Mouse (Mus musculus): Measurements from ENCODE around the gene Cdc5l. TPM values are rescaled to one million over a fixed set of nuclear protein-coding genes. Genes with fewer than 3 reads are reported as not detected.

Cdc5l gene
- polyA plus RNA-seq, 1 experiment = 14.3 TPM

DNA sequence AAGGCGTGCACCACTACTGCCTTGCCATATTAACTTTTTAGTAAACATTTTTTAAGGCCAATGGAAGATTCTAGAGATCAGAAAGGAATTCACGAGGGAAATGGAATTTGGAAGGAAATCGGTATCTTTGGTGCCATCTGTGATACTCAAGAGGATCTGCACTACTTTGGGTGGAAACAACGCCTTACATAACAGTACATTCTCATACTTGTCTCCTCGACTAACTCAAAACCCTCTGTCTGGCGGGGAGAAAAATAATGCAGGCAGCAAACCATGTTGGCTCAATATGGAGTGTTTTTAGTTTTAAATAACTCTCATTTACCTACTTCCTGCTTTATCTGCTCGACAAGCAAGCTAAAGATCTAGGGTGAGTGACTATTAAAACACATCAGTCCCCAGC lies 37.2 kb upstream of the Cdc5l start:
- no peak overlapping the region for H3K27ac ChIP-seq (ENCODE audit: control insufficient read depth, insufficient read depth, low read length)
- H3K27me3 ChIP-seq (ENCODE audit: control insufficient read depth, insufficient read depth, low read length) = no peaks in the 10 kb centered on the region
- TF ChIP-seq POLR2A (IDR thresholded peaks at IDR 0.05; ENCODE audit: control insufficient read depth, extremely low read depth, insufficient read depth, low read length, poor library complexity) = no peak
- TF ChIP-seq CTCF (IDR thresholded peaks at IDR 0.05; ENCODE audit: borderline replicate concordance, control insufficient read depth, extremely low read depth, insufficient read depth, low read length, poor library complexity) = no peak
- 83% methylated on average over 7 of the region's 7 CpGs for WGBS
- H3K36me3 ChIP-seq (ENCODE audit: control insufficient read depth, insufficient read depth, low read length) = no peaks in the 10 kb centered on the region
- H3K4me1 ChIP-seq (replicated peaks; ENCODE audit: control insufficient read depth, insufficient read depth, low read length) = peaks cover 10% of the 10 kb centered on the region
- DNase-seq = no peak
- no peak overlapping the region for H3K4me3 ChIP-seq (ENCODE audit: control insufficient read depth, insufficient read depth, low read length)

DNA sequence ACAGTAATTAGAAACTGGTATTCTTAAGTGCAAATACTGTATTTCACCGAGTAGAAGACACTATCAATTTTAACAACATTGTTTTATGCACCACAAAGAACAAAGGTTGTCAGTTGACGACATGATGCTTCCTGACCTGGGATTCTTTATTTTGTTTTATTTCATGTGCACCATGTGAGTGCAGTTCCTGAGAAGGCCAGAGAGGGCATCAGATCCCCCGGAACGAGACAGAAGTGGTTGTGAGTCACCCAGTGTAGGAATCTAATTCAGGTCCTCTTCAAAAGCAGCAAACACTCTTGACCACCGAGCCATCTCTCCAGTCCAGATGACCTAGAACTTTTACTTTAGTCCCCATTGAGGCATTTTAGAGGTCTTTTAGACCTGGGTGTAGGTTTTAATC lies 34.8 kb upstream of the Cdc5l start:
- no peak for TF ChIP-seq CTCF (IDR thresholded peaks at IDR 0.05; ENCODE audit: borderline replicate concordance, control insufficient read depth, extremely low read depth, insufficient read depth, low read length, poor library complexity)
- TF ChIP-seq POLR2A (IDR thresholded peaks at IDR 0.05; ENCODE audit: control insufficient read depth, extremely low read depth, insufficient read depth, low read length, poor library complexity) = no peak
- Histone ChIP-seq H3K27ac (ENCODE audit: control insufficient read depth, insufficient read depth, low read length) (no peak overlapping the region), H3K4me1 (replicated peaks; ENCODE audit: control insufficient read depth, insufficient read depth, low read length) (no peaks in the 10 kb centered on the region), H3K4me3 (ENCODE audit: control insufficient read depth, insufficient read depth, low read length) (no peak overlapping the region), H3K27me3 (ENCODE audit: control insufficient read depth, insufficient read depth, low read length) (no peaks in the 10 kb centered on the region), H3K36me3 (ENCODE audit: control insufficient read depth, insufficient read depth, low read length) (no peaks in the 10 kb centered on the region)
- WGBS = 90% methylated on average over 5 of the region's 5 CpGs
- no peak for DNase-seq

DNA sequence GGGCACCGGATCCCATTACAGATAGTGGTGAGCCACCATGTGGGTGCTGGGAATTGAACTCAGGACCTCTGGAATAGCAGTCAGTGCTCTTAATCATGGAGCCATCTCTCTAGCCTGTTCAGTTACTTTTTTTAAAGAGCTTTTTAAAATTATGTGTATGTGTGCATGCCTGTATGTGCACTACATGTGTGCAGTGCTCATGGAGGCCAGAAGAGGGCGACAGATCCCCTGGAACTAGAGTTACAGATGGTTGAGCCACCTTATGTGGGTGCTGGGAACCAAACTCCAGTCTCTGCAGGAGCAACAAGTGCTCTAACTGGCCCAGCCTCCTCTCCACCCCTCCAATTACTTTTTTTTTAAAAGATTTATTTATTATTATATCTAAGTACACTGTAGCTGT lies 33.2 kb upstream of the Cdc5l start:
- Histone ChIP-seq H3K27ac (ENCODE audit: control insufficient read depth, insufficient read depth, low read length) (no peak overlapping the region), H3K4me3 (ENCODE audit: control insufficient read depth, insufficient read depth, low read length) (no peak overlapping the region), H3K36me3 (ENCODE audit: control insufficient read depth, insufficient read depth, low read length) (no peaks in the 10 kb centered on the region), H3K27me3 (ENCODE audit: control insufficient read depth, insufficient read depth, low read length) (no peaks in the 10 kb centered on the region), H3K4me1 (replicated peaks; ENCODE audit: control insufficient read depth, insufficient read depth, low read length) (no peaks in the 10 kb centered on the region)
- no peak for TF ChIP-seq POLR2A (IDR thresholded peaks at IDR 0.05; ENCODE audit: control insufficient read depth, extremely low read depth, insufficient read depth, low read length, poor library complexity)
- TF ChIP-seq CTCF (IDR thresholded peaks at IDR 0.05; ENCODE audit: borderline replicate concordance, control insufficient read depth, extremely low read depth, insufficient read depth, low read length, poor library complexity) = no peak
- DNase-seq = no peak
- 70% methylated on average over 2 of the region's 2 CpGs for WGBS

DNA sequence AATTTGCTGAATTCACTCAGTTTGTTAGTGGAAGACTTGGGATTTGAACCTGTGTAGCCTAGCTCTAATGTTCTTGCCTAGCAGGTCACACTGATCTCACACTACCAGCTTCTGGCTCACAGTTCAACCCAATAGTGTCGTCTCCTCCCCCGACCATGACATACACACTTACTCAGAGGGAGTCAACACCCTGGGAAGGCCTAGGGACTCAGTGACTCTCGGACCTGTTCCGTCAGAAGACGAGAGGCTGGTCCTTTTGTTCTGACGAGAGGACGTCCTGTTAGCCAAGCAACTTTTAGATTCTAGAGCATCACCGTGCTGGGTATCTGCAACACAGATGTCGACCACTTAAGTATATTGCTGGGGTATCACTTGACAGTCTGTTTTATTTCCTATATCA lies 30.7 kb upstream of the Cdc5l start:
- Histone ChIP-seq H3K4me1 (replicated peaks; ENCODE audit: control insufficient read depth, insufficient read depth, low read length) (no peaks in the 10 kb centered on the region), H3K36me3 (ENCODE audit: control insufficient read depth, insufficient read depth, low read length) (no peaks in the 10 kb centered on the region), H3K4me3 (ENCODE audit: control insufficient read depth, insufficient read depth, low read length) (no peak overlapping the region), H3K27me3 (ENCODE audit: control insufficient read depth, insufficient read depth, low read length) (no peaks in the 10 kb centered on the region), H3K27ac (ENCODE audit: control insufficient read depth, insufficient read depth, low read length) (no peak overlapping the region)
- 94% methylated on average over 9 of the region's 9 CpGs for WGBS
- TF ChIP-seq POLR2A (IDR thresholded peaks at IDR 0.05; ENCODE audit: control insufficient read depth, extremely low read depth, insufficient read depth, low read length, poor library complexity) (no peak), CTCF (IDR thresholded peaks at IDR 0.05; ENCODE audit: borderline replicate concordance, control insufficient read depth, extremely low read depth, insufficient read depth, low read length, poor library complexity) (no peak)
- DNase-seq = no peak

DNA sequence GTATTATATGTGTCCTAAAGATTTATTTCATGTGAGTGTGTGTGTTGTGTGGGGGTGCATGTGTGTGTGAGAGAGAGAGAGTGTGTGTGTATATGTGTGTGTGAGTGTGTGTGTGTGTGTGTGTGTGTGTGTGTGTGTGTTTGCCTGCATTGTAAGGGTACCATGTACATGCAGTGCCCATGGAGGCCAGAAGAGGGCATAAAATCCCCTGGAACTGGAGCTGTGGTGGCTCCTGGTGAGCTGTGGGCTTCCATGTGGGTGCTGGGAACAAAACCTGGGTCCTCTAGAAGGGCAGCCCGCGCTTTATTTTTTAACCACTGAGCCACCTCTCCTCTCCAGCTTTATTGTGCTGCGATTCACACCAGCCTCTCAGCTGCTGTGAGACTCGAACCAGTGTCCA lies 29.0 kb upstream of the Cdc5l start:
- Histone ChIP-seq H3K36me3 (ENCODE audit: control insufficient read depth, insufficient read depth, low read length) (no peaks in the 10 kb centered on the region), H3K27ac (ENCODE audit: control insufficient read depth, insufficient read depth, low read length) (no peak overlapping the region), H3K4me3 (ENCODE audit: control insufficient read depth, insufficient read depth, low read length) (no peak overlapping the region), H3K27me3 (ENCODE audit: control insufficient read depth, insufficient read depth, low read length) (no peaks in the 10 kb centered on the region), H3K4me1 (replicated peaks; ENCODE audit: control insufficient read depth, insufficient read depth, low read length) (no peaks in the 10 kb centered on the region)
- no peak for TF ChIP-seq CTCF (IDR thresholded peaks at IDR 0.05; ENCODE audit: borderline replicate concordance, control insufficient read depth, extremely low read depth, insufficient read depth, low read length, poor library complexity)
- WGBS = 98% methylated on average over 4 of the region's 4 CpGs
- no peak for DNase-seq

DNA sequence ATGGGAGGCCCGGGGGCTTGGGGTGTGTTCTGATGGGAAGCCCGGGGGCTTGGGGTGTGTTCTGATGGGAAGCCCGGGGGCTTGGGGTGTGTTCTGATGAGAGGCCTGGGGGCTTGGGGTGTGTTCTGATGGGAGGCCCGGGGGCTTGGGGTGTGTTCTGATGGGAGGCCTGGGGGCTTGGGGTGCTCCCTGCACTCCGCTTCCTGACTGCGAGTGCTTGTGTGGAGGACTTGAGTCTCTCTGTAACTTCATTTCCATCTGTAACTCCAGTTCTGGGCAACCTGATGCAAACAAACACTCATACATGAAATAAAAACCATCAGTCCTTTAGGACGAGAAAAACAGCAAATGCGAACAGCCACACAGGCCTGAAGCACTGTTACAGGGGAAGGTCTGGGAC lies 25.5 kb upstream of the Cdc5l start:
- H3K27me3 ChIP-seq (ENCODE audit: control insufficient read depth, insufficient read depth, low read length) = no peaks in the 10 kb centered on the region
- WGBS = 96% methylated on average over 8 of the region's 8 CpGs
- no peaks in the 10 kb centered on the region for H3K4me1 ChIP-seq (replicated peaks; ENCODE audit: control insufficient read depth, insufficient read depth, low read length)
- H3K4me3 ChIP-seq (ENCODE audit: control insufficient read depth, insufficient read depth, low read length) = no peak overlapping the region
- no peaks in the 10 kb centered on the region for H3K36me3 ChIP-seq (ENCODE audit: control insufficient read depth, insufficient read depth, low read length)
- no peak for TF ChIP-seq CTCF (IDR thresholded peaks at IDR 0.05; ENCODE audit: borderline replicate concordance, control insufficient read depth, extremely low read depth, insufficient read depth, low read length, poor library complexity)
- no peak for TF ChIP-seq POLR2A (IDR thresholded peaks at IDR 0.05; ENCODE audit: control insufficient read depth, extremely low read depth, insufficient read depth, low read length, poor library complexity)
- DNase-seq = no peak
- H3K27ac ChIP-seq (ENCODE audit: control insufficient read depth, insufficient read depth, low read length) = no peak overlapping the region

DNA sequence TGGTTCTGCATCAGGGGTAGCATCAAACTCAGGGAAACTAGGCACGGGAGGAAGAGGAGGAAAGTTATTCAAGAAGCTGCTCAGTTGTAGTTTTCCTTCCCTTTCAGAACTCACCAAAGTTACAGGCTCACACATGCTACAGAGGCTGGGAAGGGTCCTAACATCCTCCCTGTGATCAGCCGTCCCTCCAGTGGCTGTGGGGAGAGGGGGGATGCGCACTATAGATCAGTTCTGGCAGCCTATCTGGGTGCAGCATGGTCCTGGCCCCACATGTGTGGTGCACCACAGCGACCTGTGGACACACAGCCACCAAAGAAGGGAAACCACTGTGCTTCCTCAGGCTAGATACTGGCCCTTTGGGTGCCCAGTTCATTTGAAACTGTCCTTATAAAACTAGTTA lies 25.0 kb upstream of the Cdc5l start:
- 51% methylated on average over 4 of the region's 4 CpGs for WGBS

More for the DNA sequence above, 25.0 kb upstream of the Cdc5l start:
- no peaks in the 10 kb centered on the region for H3K36me3 ChIP-seq (ENCODE audit: control insufficient read depth, insufficient read depth, low read length)
- H3K4me3 ChIP-seq (ENCODE audit: control insufficient read depth, insufficient read depth, low read length) = no peak overlapping the region
- H3K27ac ChIP-seq (ENCODE audit: control insufficient read depth, insufficient read depth, low read length) = no peak overlapping the region
- H3K27me3 ChIP-seq (ENCODE audit: control insufficient read depth, insufficient read depth, low read length) = no peaks in the 10 kb centered on the region
- no peak for DNase-seq
- H3K4me1 ChIP-seq (replicated peaks; ENCODE audit: control insufficient read depth, insufficient read depth, low read length) = no peaks in the 10 kb centered on the region
- TF ChIP-seq CTCF (IDR thresholded peaks at IDR 0.05; ENCODE audit: borderline replicate concordance, control insufficient read depth, extremely low read depth, insufficient read depth, low read length, poor library complexity) (no peak), POLR2A (IDR thresholded peaks at IDR 0.05; ENCODE audit: control insufficient read depth, extremely low read depth, insufficient read depth, low read length, poor library complexity) (no peak)
